Mouse (Mus musculus) embryonic fibroblast, embryonic 13.5 days (primary cell): ENCODE results near the gene Tubb5. TPM values are rescaled to one million over a fixed set of nuclear protein-coding genes. Genes with fewer than 3 reads are reported as not detected.

Source experiments
- H3K27ac ChIP-seq: 2 replicates; pipeline ENCODE4 v1.5.1; 2012; ENCODE audit warnings: low read length, control low read depth, inconsistent platforms; ENCODE audit not compliant: insufficient read depth
- H3K4me1 ChIP-seq: 2 replicates; pipeline ENCODE4 v1.6.1; 2011; ENCODE audit warnings: low read length; ENCODE audit not compliant: control insufficient read depth, insufficient read depth
- H3K4me3 ChIP-seq: 2 replicates; pipeline ENCODE4 v1.5.1; 2011; ENCODE audit warnings: mild to moderate bottlenecking, control low read depth, low read length; ENCODE audit not compliant: insufficient read depth
- CTCF ChIP-seq: IDR thresholded peaks from 2 replicates; pipeline ENCODE4 v1.5.1; 2011; ENCODE audit warnings: mild to moderate bottlenecking, control low read depth, low read length, moderate library complexity, borderline replicate concordance; ENCODE audit not compliant: insufficient read depth
- POLR2A ChIP-seq: IDR thresholded peaks from 2 replicates; pipeline ENCODE4 v1.6.1; 2011; ENCODE audit warnings: low read depth, mild to moderate bottlenecking, control low read depth, low read length, moderate library complexity
- polyA plus RNA-seq: library from polyadenylated mRNA; stranded (reverse); fragments of >200 nt; gene quantifications from 2 replicates; pipeline ENCODE4 v1.2.4, GENCODE M21; 2011; ENCODE audit warnings: low read depth; ENCODE audit not compliant: missing spikeins, insufficient read length

Gene Tubb5
- polyA plus RNA-seq, 1 experiment, result 947 TPM

GRCm38 (mm10) chr17:35800905-35801304 is 37.2 kb downstream of the Tubb5 start:
- Histone ChIP-seq H3K27ac (no peak overlapping the region), H3K4me3 (no peak overlapping the region), H3K4me1 (no peaks in the 10 kb centered on the region)
- TF ChIP-seq CTCF (no peak), POLR2A (no peak)

- Histone ChIP-seq H3K4me1 (no peaks in the 10 kb centered on the region), H3K27ac (no peak overlapping the region), H3K4me3 (no peak overlapping the region)
- no peak for TF ChIP-seq CTCF
- TF ChIP-seq POLR2A, result no peak
Observed at GRCm38 (mm10) chr17:35796835-35797234, 41.3 kb downstream of the Tubb5 start.

GRCm38 (mm10) chr17:35795656-35796055 is 42.5 kb downstream of the Tubb5 start:
- no peak for TF ChIP-seq POLR2A
- no peak for TF ChIP-seq CTCF
- no peak overlapping the region for H3K4me3 ChIP-seq
- H3K4me1 ChIP-seq, result no peaks in the 10 kb centered on the region

GRCm38 (mm10) chr17:35795099-35795498 is 43.0 kb downstream of the Tubb5 start:
- TF ChIP-seq CTCF, result no peak
- TF ChIP-seq POLR2A, result no peak

More at GRCm38 (mm10) chr17:35795656-35796055, 42.5 kb downstream of the Tubb5 start:
- no peak overlapping the region for H3K27ac ChIP-seq

GRCm38 (mm10) chr17:35792837-35793236 is 45.3 kb downstream of the Tubb5 start:
- no peak for TF ChIP-seq CTCF
- no peak for TF ChIP-seq POLR2A
- no peaks in the 10 kb centered on the region for H3K4me1 ChIP-seq
- no peak overlapping the region for H3K27ac ChIP-seq
- H3K4me3 ChIP-seq, result no peak overlapping the region

More at GRCm38 (mm10) chr17:35795099-35795498, 43.0 kb downstream of the Tubb5 start:
- Histone ChIP-seq H3K27ac (no peak overlapping the region; the same call in 1 of the 2 replicates), H3K4me3 (no peak overlapping the region), H3K4me1 (no peaks in the 10 kb centered on the region)

- no peak overlapping the region for H3K27ac ChIP-seq
- no peaks in the 10 kb centered on the region for H3K4me1 ChIP-seq
- no peak for TF ChIP-seq POLR2A
- TF ChIP-seq CTCF, result no peak
- no peak overlapping the region for H3K4me3 ChIP-seq
Observed at GRCm38 (mm10) chr17:35790933-35791332, 47.2 kb downstream of the Tubb5 start.

- Histone ChIP-seq H3K4me1 (no peaks in the 10 kb centered on the region), H3K4me3 (no peak overlapping the region), H3K27ac (no peak overlapping the region)
- TF ChIP-seq CTCF (no peak), POLR2A (no peak)
Observed at GRCm38 (mm10) chr17:35788025-35788424, 50.1 kb downstream of the Tubb5 start.

GRCm38 (mm10) chr17:35787493-35787892 is 50.6 kb downstream of the Tubb5 start:
- Histone ChIP-seq H3K4me1 (no peaks in the 10 kb centered on the region), H3K27ac (no peak overlapping the region), H3K4me3 (no peak overlapping the region)
- TF ChIP-seq POLR2A (no peak), CTCF (no peak)

GRCm38 (mm10) chr17:35785140-35785539 is 53.0 kb downstream of the Tubb5 start:
- TF ChIP-seq POLR2A (no peak), CTCF (no peak)
- no peaks in the 10 kb centered on the region for H3K4me1 ChIP-seq
- no peak overlapping the region for H3K4me3 ChIP-seq
- H3K27ac ChIP-seq, result no peak overlapping the region

- no peak overlapping the region for H3K27ac ChIP-seq
Observed at GRCm38 (mm10) chr17:35783944-35784343, 54.2 kb downstream of the Tubb5 start.

More at GRCm38 (mm10) chr17:35783944-35784343, 54.2 kb downstream of the Tubb5 start:
- Histone ChIP-seq H3K4me1 (peaks cover 7% of the 10 kb centered on the region; the same call in 1 of the 2 replicates), H3K4me3 (no peak overlapping the region)
- TF ChIP-seq CTCF, result no peak
- no peak for TF ChIP-seq POLR2A

Other genes with a start within 250 kb of the Tubb5 start
- not detected in 2 replicates for gene Sfta2, start 236.8 kb downstream of the Tubb5 start, polyA plus RNA-seq
- gene Gm9573, start 211.7 kb downstream of the Tubb5 start, polyA plus RNA-seq, result not detected in 2 replicates
- gene Mucl3, start 194.6 kb downstream of the Tubb5 start, polyA plus RNA-seq, result 0.18 and 0.19 TPM in 2 replicates
- gene Vars2, start 170.7 kb downstream of the Tubb5 start, polyA plus RNA-seq, result 12.3 and 14.3 TPM in 2 replicates
- gene Gtf2h4, start 164.6 kb downstream of the Tubb5 start, polyA plus RNA-seq, result 28.7 and 40.5 TPM in 2 replicates
- 42.9 and 46.3 TPM in 2 replicates for gene Ddr1, start 133.7 kb downstream of the Tubb5 start, polyA plus RNA-seq
- gene Ier3, start 16.6 kb downstream of the Tubb5 start, polyA plus RNA-seq, result 82.6 and 120 TPM in 2 replicates
- 66.3 and 78.7 TPM in 2 replicates for gene Flot1, start 15.1 kb downstream of the Tubb5 start, polyA plus RNA-seq
- 30.4 and 31.8 TPM in 2 replicates for gene Mdc1, start 3.2 kb upstream of the Tubb5 start, polyA plus RNA-seq
- gene Nrm, start 23.0 kb upstream of the Tubb5 start, polyA plus RNA-seq, result 9.8 and 15.5 TPM in 2 replicates
- gene Ppp1r18, start 27.3 kb upstream of the Tubb5 start, polyA plus RNA-seq, result 92.1 and 115 TPM in 2 replicates
- 40.5 and 41.1 TPM in 2 replicates for gene Dhx16, start 41.5 kb upstream of the Tubb5 start, polyA plus RNA-seq
- gene 2310061I04Rik, start 59.1 kb upstream of the Tubb5 start, polyA plus RNA-seq, result 29.0 and 37.3 TPM in 2 replicates
- 31.8 and 34.7 TPM in 2 replicates for gene Atat1, start 71.8 kb upstream of the Tubb5 start, polyA plus RNA-seq
- 86.9 and 89.8 TPM in 2 replicates for gene Mrps18b, start 78.1 kb upstream of the Tubb5 start, polyA plus RNA-seq
- 58.6 and 67.3 TPM in 2 replicates for gene Ppp1r10, start 78.1 kb upstream of the Tubb5 start, polyA plus RNA-seq
- gene Abcf1, start 131.5 kb upstream of the Tubb5 start, polyA plus RNA-seq, result 90.7 and 95.8 TPM in 2 replicates
- gene Gnl1, start 141.5 kb upstream of the Tubb5 start, polyA plus RNA-seq, result 40.0 and 40.9 TPM in 2 replicates
- gene Prr3, start 141.9 kb upstream of the Tubb5 start, polyA plus RNA-seq, result 30.8 and 31.4 TPM in 2 replicates
- not detected in 2 replicates for gene H2-T24, start 182.3 kb upstream of the Tubb5 start, polyA plus RNA-seq
- gene H2-T23, start 194.5 kb upstream of the Tubb5 start, polyA plus RNA-seq, result 15.8 and 21.7 TPM in 2 replicates
- gene H2-T22, start 204.4 kb upstream of the Tubb5 start, polyA plus RNA-seq, result 50.4 and 54.1 TPM in 2 replicates
- gene Gm6034, start 204.7 kb upstream of the Tubb5 start, polyA plus RNA-seq, result not detected in 2 replicates
- gene Gm11127, start 220.1 kb upstream of the Tubb5 start, polyA plus RNA-seq, result not detected in 2 replicates